Mouse (Mus musculus): ENCODE data around the gene Pik3c2b. TPM values are rescaled to one million over a fixed set of nuclear protein-coding genes. Genes with fewer than 3 reads are reported as not detected.

Pik3c2b gene
- polyA plus RNA-seq, 1 experiment from 2014 or later: 1.8 TPM

- Histone ChIP-seq H3K27me3 (replicated peaks) (peaks cover 36% of the 10 kb centered on the region), H3K4me2 (no peak overlapping the region), H3K27ac (no peak overlapping the region; the same call in 1 of the 2 replicates), H3K9me3 (replicated peaks) (no peaks in the 10 kb centered on the region), H3K36me3 (0 out of 2 replicates have a peak, but pooled peaks cover 2% of the 10 kb centered on the region), H3K9ac (no peak overlapping the region), H3K4me1 (peaks cover 45% of the 10 kb centered on the region), H3K4me3 (no peak overlapping the region)
- WGBS (ENCODE audit: insufficient replicate concordance): 34% methylated on average over 20 of the region's 20 CpGs
- ATAC-seq: no peak; the same call in 1 of the 2 replicates
Measured at GRCm38 (mm10) chr1:133076681-133077514, 31.4 kb downstream of the Pik3c2b start.

- no peak overlapping the region for H3K9ac ChIP-seq
- no peak overlapping the region for H3K27ac ChIP-seq
- WGBS (ENCODE audit: insufficient replicate concordance): 38% methylated on average over 11 of the region's 12 CpGs
- H3K4me3 ChIP-seq: no peak overlapping the region
- 0 out of 2 replicates have a peak, but pooled peaks cover 6% of the 10 kb centered on the region for H3K36me3 ChIP-seq
- H3K4me2 ChIP-seq: no peak overlapping the region
- H3K27me3 ChIP-seq (replicated peaks): peaks cover 32% of the 10 kb centered on the region
- no peak for ATAC-seq
- H3K9me3 ChIP-seq (replicated peaks): no peaks in the 10 kb centered on the region
- peaks cover 37% of the 10 kb centered on the region for H3K4me1 ChIP-seq
Measured at GRCm38 (mm10) chr1:133077606-133078337, 32.3 kb downstream of the Pik3c2b start.

- H3K4me1 ChIP-seq: peaks cover 36% of the 10 kb centered on the region
- no peak overlapping the region for H3K27ac ChIP-seq
- H3K4me3 ChIP-seq: no peak overlapping the region
- H3K4me2 ChIP-seq: no peak overlapping the region
- no peak for ATAC-seq
- 0 out of 2 replicates have a peak, but pooled peaks cover 6% of the 10 kb centered on the region for H3K36me3 ChIP-seq
- 73% methylated on average over 1 of the region's 1 CpGs for WGBS (ENCODE audit: insufficient replicate concordance)
- no peaks in the 10 kb centered on the region for H3K9me3 ChIP-seq (replicated peaks)
- H3K9ac ChIP-seq: no peak overlapping the region
- peaks cover 30% of the 10 kb centered on the region for H3K27me3 ChIP-seq (replicated peaks)
Measured at GRCm38 (mm10) chr1:133078338-133078727, 32.9 kb downstream of the Pik3c2b start.

GRCm38 (mm10) chr1:133079509-133079908, 34.0 kb downstream of the Pik3c2b start:
- Histone ChIP-seq H3K4me2 (no peak overlapping the region), H3K36me3 (0 out of 2 replicates have a peak, but pooled peaks cover 6% of the 10 kb centered on the region), H3K9me3 (replicated peaks) (no peaks in the 10 kb centered on the region), H3K4me1 (peaks cover 37% of the 10 kb centered on the region), H3K27ac (no peak overlapping the region), H3K4me3 (no peak overlapping the region), H3K9ac (no peak overlapping the region), H3K27me3 (replicated peaks) (peaks cover 28% of the 10 kb centered on the region)
- 85% methylated on average over 7 of the region's 7 CpGs for WGBS (ENCODE audit: insufficient replicate concordance)
- ATAC-seq: no peak

GRCm38 (mm10) chr1:133080079-133080561, 34.7 kb downstream of the Pik3c2b start:
- no peak overlapping the region for H3K27ac ChIP-seq
- H3K4me2 ChIP-seq: no peak overlapping the region
- H3K4me3 ChIP-seq: no peak overlapping the region
- ATAC-seq: no peak
- no peaks in the 10 kb centered on the region for H3K9me3 ChIP-seq (replicated peaks)
- 70% methylated on average over 9 of the region's 9 CpGs for WGBS (ENCODE audit: insufficient replicate concordance)
- 0 out of 2 replicates have a peak, but pooled peaks cover 6% of the 10 kb centered on the region for H3K36me3 ChIP-seq
- H3K4me1 ChIP-seq: peaks cover 43% of the 10 kb centered on the region
- H3K9ac ChIP-seq: no peak overlapping the region
- peaks cover 28% of the 10 kb centered on the region for H3K27me3 ChIP-seq (replicated peaks)

GRCm38 (mm10) chr1:133080717-133081116, 35.2 kb downstream of the Pik3c2b start:
- Histone ChIP-seq H3K9me3 (replicated peaks) (no peaks in the 10 kb centered on the region), H3K4me1 (peaks cover 45% of the 10 kb centered on the region), H3K9ac (no peak overlapping the region), H3K4me2 (no peak overlapping the region), H3K27me3 (replicated peaks) (peaks cover 28% of the 10 kb centered on the region), H3K27ac (no peak overlapping the region), H3K4me3 (no peak overlapping the region), H3K36me3 (0 out of 2 replicates have a peak, but pooled peaks cover 6% of the 10 kb centered on the region)
- 65% methylated on average over 6 of the region's 6 CpGs for WGBS (ENCODE audit: insufficient replicate concordance)
- ATAC-seq: no peak

- peak; percentile 57 for ATAC-seq
- Histone ChIP-seq H3K27ac (no peak overlapping the region), H3K36me3 (0 out of 2 replicates have a peak, but pooled peaks cover 6% of the 10 kb centered on the region), H3K9ac (no peak overlapping the region), H3K4me1 (peaks cover 27% of the 10 kb centered on the region), H3K4me3 (no peak overlapping the region), H3K27me3 (replicated peaks) (peaks cover 16% of the 10 kb centered on the region; the same call in 1 of the 2 replicates), H3K4me2 (peak overlapping the region; percentile 52; the same call in 1 of the 2 replicates), H3K9me3 (replicated peaks) (no peaks in the 10 kb centered on the region)
- WGBS (ENCODE audit: insufficient replicate concordance): 57% methylated on average over 5 of the region's 5 CpGs
Measured at GRCm38 (mm10) chr1:133083003-133083546, 37.6 kb downstream of the Pik3c2b start.

GRCm38 (mm10) chr1:133083942-133084625, 38.6 kb downstream of the Pik3c2b start:
- Histone ChIP-seq H3K4me2 (peak overlapping the region; percentile 52), H3K9me3 (replicated peaks) (no peaks in the 10 kb centered on the region), H3K27me3 (replicated peaks) (peaks cover 9% of the 10 kb centered on the region; the same call in 1 of the 2 replicates), H3K4me3 (no peak overlapping the region), H3K9ac (peak overlapping the region; percentile 19; the same call in 1 of the 2 replicates), H3K36me3 (0 out of 2 replicates have a peak, but pooled peaks cover 6% of the 10 kb centered on the region), H3K4me1 (peaks cover 27% of the 10 kb centered on the region), H3K27ac (peak overlapping the region; percentile 41; the same call in 1 of the 2 replicates)
- ATAC-seq: peak; percentile 79
- WGBS (ENCODE audit: insufficient replicate concordance): 36% methylated on average over 11 of the region's 11 CpGs

GRCm38 (mm10) chr1:133084708-133085416, 39.4 kb downstream of the Pik3c2b start:
- peak overlapping the region; percentile 52 for H3K4me2 ChIP-seq
- no peak for ATAC-seq
- H3K27me3 ChIP-seq (replicated peaks): 0 out of 2 replicates have a peak, but pooled peaks cover 5% of the 10 kb centered on the region
- peaks cover 27% of the 10 kb centered on the region for H3K4me1 ChIP-seq
- 63% methylated on average over 14 of the region's 14 CpGs for WGBS (ENCODE audit: insufficient replicate concordance)
- H3K4me3 ChIP-seq: no peak overlapping the region
- H3K9ac ChIP-seq: peak overlapping the region; percentile 19; the same call in 1 of the 2 replicates
- no peaks in the 10 kb centered on the region for H3K9me3 ChIP-seq (replicated peaks)
- H3K36me3 ChIP-seq: 0 out of 2 replicates have a peak, but pooled peaks cover 6% of the 10 kb centered on the region
- no peak overlapping the region for H3K27ac ChIP-seq

GRCm38 (mm10) chr1:133085417-133085742, 39.9 kb downstream of the Pik3c2b start:
- Histone ChIP-seq H3K27ac (no peak overlapping the region), H3K4me3 (no peak overlapping the region), H3K4me2 (no peak overlapping the region), H3K27me3 (replicated peaks) (0 out of 2 replicates have a peak, but pooled peaks cover 5% of the 10 kb centered on the region), H3K9ac (no peak overlapping the region), H3K4me1 (peaks cover 27% of the 10 kb centered on the region), H3K9me3 (replicated peaks) (no peaks in the 10 kb centered on the region), H3K36me3 (0 out of 2 replicates have a peak, but pooled peaks cover 7% of the 10 kb centered on the region)
- ATAC-seq: no peak
- 87% methylated on average over 8 of the region's 8 CpGs for WGBS (ENCODE audit: insufficient replicate concordance)
